Mouse (Mus musculus) embryonic facial prominence, embryonic 14.5 days (tissue): ENCODE measurements around the gene Treml4. TPM values are rescaled to one million over a fixed set of nuclear protein-coding genes. Genes with fewer than 3 reads are reported as not detected.

Source experiments
- polyA plus RNA-seq: library from polyadenylated mRNA; unstranded; fragments of >200 nt; fragmentation: Nextera tagmentation; extraction: Ambion mirVana; gene quantifications from 2 replicates; pipeline ENCODE4 v1.2.1, GENCODE M21; 2014

The Treml4 gene
- polyA plus RNA-seq, 1 experiment from 2014 or later: 0.13 TPM

Other genes with a start within 250 kb of the Treml4 start
- not detected in 2 replicates for gene 1700122O11Rik, start 226.0 kb upstream of the Treml4 start, polyA plus RNA-seq
- not detected in 2 replicates for gene 1700067P10Rik, start 175.0 kb upstream of the Treml4 start, polyA plus RNA-seq
- not detected in 2 replicates for gene 9830107B12Rik, start 118.0 kb upstream of the Treml4 start, polyA plus RNA-seq
- 0.08 and 0.10 TPM in 2 replicates for gene A530064D06Rik, start 97.0 kb upstream of the Treml4 start, polyA plus RNA-seq
- 0.08 TPM in 1 of 2 replicates, not detected in the other for gene Trem1, start 31.5 kb upstream of the Treml4 start, polyA plus RNA-seq
- 0.24 TPM in 1 of 2 replicates, not detected in the other for gene Trem3, start 16.5 kb upstream of the Treml4 start, polyA plus RNA-seq
- gene Treml2, start 35.2 kb downstream of the Treml4 start, polyA plus RNA-seq: 0.14 and 0.28 TPM in 2 replicates
- gene B430306N03Rik, start 51.8 kb downstream of the Treml4 start, polyA plus RNA-seq: 0.07 and 1.0 TPM in 2 replicates
- gene Trem2, start 82.1 kb downstream of the Treml4 start, polyA plus RNA-seq: 5.4 and 6.6 TPM in 2 replicates
- 0.50 and 1.1 TPM in 2 replicates for gene Treml1, start 95.6 kb downstream of the Treml4 start, polyA plus RNA-seq
- gene Nfya, start 145.6 kb downstream of the Treml4 start, polyA plus RNA-seq: 16.2 and 16.7 TPM in 2 replicates
- 38.1 and 45.7 TPM in 2 replicates for gene Oard1, start 145.7 kb downstream of the Treml4 start, polyA plus RNA-seq
- gene Apobec2, start 168.6 kb downstream of the Treml4 start, polyA plus RNA-seq: 73.2 and 104 TPM in 2 replicates
- gene Tspo2, start 187.2 kb downstream of the Treml4 start, polyA plus RNA-seq: 2.6 and 2.9 TPM in 2 replicates
- gene Unc5cl, start 190.6 kb downstream of the Treml4 start, polyA plus RNA-seq: 0.08 and 0.13 TPM in 2 replicates